In the genomic region with DNA sequence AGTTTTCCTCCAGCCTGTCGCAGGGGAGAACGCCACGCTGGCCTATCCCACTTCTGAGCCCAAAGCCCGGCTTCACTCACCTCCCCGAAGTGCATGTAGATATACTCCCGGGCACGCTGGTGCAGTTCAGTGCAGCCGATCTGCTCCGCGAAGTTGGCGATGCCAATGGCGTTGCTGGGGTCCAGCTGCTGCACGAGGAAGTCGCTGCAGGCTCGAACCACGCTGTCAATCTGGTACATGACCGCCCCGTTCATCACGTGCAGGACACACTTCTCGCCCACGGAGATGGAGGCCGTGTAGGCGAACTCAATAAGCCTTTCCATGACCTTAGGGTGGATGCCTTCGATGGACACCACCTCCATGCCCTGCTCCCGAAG, we compare ENCODE assay signal across 8 mouse cellular contexts. TPM values are rescaled to one million over a fixed set of nuclear protein-coding genes. Genes with fewer than 3 reads are reported as not detected.
DNase-seq lines count a peak whose midpoint lies in the region; ATAC-seq and TF ChIP-seq lines count a peak whose summit lies in the region.

No protein-coding gene starts in this region.

- DNase-seq in heart, postnatal 36 days, result no peak
- no peak for DNase-seq in lung, postnatal 0 days (ENCODE audit: low spot score)
- DNase-seq in gastrocnemius, postnatal 14 days, result no peak
- no peak for DNase-seq in frontal cortex, adult 2 months (ENCODE audit: extremely low spot score in 1 of 2, low spot score in 1 of 2)
- DNase-seq in embryo, embryonic 11 days, result no peak

- peak overlapping the region; percentile 89 for H3K4me3 ChIP-seq in heart, embryonic 12.5 days
- peak overlapping the region; percentile 92 for H3K4me3 ChIP-seq in E14TG2a.4 (replicated peaks; ENCODE audit: low read length)
- peak overlapping the region; percentile 96; the same call in 1 of the 2 replicates for H3K4me3 ChIP-seq in forebrain, embryonic 15.5 days
- H3K4me3 ChIP-seq in lung, postnatal 0 days (ENCODE audit: low read depth, low read length), result no peak overlapping the region

- intact Hi-C loops in heart, postnatal 36 days (cut with DNase I), result no loop called here
- intact Hi-C loops in gastrocnemius, postnatal 14 days (cut with DNase I; ENCODE audit: low total_unique reads), result no loop called here

- H3K27ac ChIP-seq in heart, embryonic 12.5 days (ENCODE audit: poor library complexity, severe bottlenecking), result peak overlapping the region; percentile 97
- no peak overlapping the region for H3K27ac ChIP-seq in forebrain, embryonic 15.5 days (replicated peaks)
- H3K27ac ChIP-seq in lung, postnatal 0 days (ENCODE audit: low read length), result peak overlapping the region; percentile 89; the same call in 1 of the 2 replicates

- H3K4me1 ChIP-seq in heart, embryonic 12.5 days (replicated peaks), result peaks cover 18% of the 10 kb centered on the region
- H3K4me1 ChIP-seq in E14TG2a.4 (replicated peaks; ENCODE audit: low read depth, low read length), result peaks cover 78% of the 10 kb centered on the region
- peaks cover 22% of the 10 kb centered on the region for H3K4me1 ChIP-seq in forebrain, embryonic 15.5 days
- H3K4me1 ChIP-seq in lung, postnatal 0 days (ENCODE audit: insufficient read depth, low read depth, low read length), result peaks cover 11% of the 10 kb centered on the region

- no peak for TF ChIP-seq CTCF in E14TG2a.4 (conservative IDR thresholded peaks at IDR 0.05; ENCODE audit: low read length)
- TF ChIP-seq CTCF in lung, postnatal 0 days (IDR thresholded peaks at IDR 0.05), result no peak

- peak overlapping the region; percentile 97 for H3K9ac ChIP-seq in heart, embryonic 12.5 days
- peak overlapping the region; percentile 94; the same call in 1 of the 2 replicates for H3K9ac ChIP-seq in forebrain, embryonic 15.5 days (replicated peaks)
- H3K9ac ChIP-seq in lung, postnatal 0 days (replicated peaks; ENCODE audit: low read depth), result no peak overlapping the region

- H3K4me2 ChIP-seq in heart, embryonic 12.5 days, result peak overlapping the region; percentile 81
- H3K4me2 ChIP-seq in forebrain, embryonic 15.5 days (replicated peaks), result peak overlapping the region; percentile 60
- H3K4me2 ChIP-seq in lung, postnatal 0 days (replicated peaks; ENCODE audit: low read depth, low read length), result peak overlapping the region; percentile 64; the same call in 1 of the 2 replicates

- no peak for ATAC-seq in heart, embryonic 12.5 days (ENCODE audit: insufficient number of reproducible peaks, low FRiP score)
- ATAC-seq in forebrain, embryonic 15.5 days (replicated peaks), result no peak
- ATAC-seq in lung, postnatal 0 days, result no peak

- H3K36me3 ChIP-seq in heart, embryonic 12.5 days, result peaks cover 50% of the 10 kb centered on the region
- peaks cover 49% of the 10 kb centered on the region for H3K36me3 ChIP-seq in E14TG2a.4 (ENCODE audit: insufficient read depth, low read length)
- peaks cover 18% of the 10 kb centered on the region; the same call in 1 of the 2 replicates for H3K36me3 ChIP-seq in forebrain, embryonic 15.5 days
- no peaks in the 10 kb centered on the region; the same call in 1 of the 2 replicates for H3K36me3 ChIP-seq in lung, postnatal 0 days (ENCODE audit: insufficient read depth, low read length)

- no peaks in the 10 kb centered on the region for H3K9me3 ChIP-seq in heart, embryonic 12.5 days (replicated peaks)
- H3K9me3 ChIP-seq in E14TG2a.4 (ENCODE audit: low read length), result no peaks in the 10 kb centered on the region
- no peaks in the 10 kb centered on the region for H3K9me3 ChIP-seq in forebrain, embryonic 15.5 days
- H3K9me3 ChIP-seq in lung, postnatal 0 days (ENCODE audit: low read length), result no peaks in the 10 kb centered on the region

- TF ChIP-seq EP300 in lung, postnatal 0 days (IDR thresholded peaks at IDR 0.05), result no peak

- H3K27me3 ChIP-seq in heart, embryonic 12.5 days (replicated peaks), result peaks cover under 1% of the 10 kb centered on the region; the same call in 1 of the 2 replicates
- H3K27me3 ChIP-seq in E14TG2a.4 (ENCODE audit: insufficient read depth, low read length), result peaks cover 20% of the 10 kb centered on the region
- H3K27me3 ChIP-seq in forebrain, embryonic 15.5 days, result no peaks in the 10 kb centered on the region
- no peaks in the 10 kb centered on the region for H3K27me3 ChIP-seq in lung, postnatal 0 days (replicated peaks; ENCODE audit: insufficient read depth, low read length)

- WGBS in heart, embryonic 12.5 days, result 79% methylated on average over 25 of the region's 25 CpGs
- WGBS in forebrain, embryonic 15.5 days, result 83% methylated on average over 25 of the region's 25 CpGs
- 77% methylated on average over 25 of the region's 25 CpGs for WGBS in lung, postnatal 0 days

RNA-seq across cellular contexts. Expression of a gene that starts 2.2 kb away (rescaled TPM):
- polyA plus RNA-seq in heart, embryonic 12.5 days (2016; fragmentation: Nextera tagmentation; extraction: Ambion mirVana), result 46.7 and 49.6 TPM in 2 replicates
- total RNA-seq in heart, postnatal 36 days (2021), result 10 to 100 TPM; 41.9 to 43.1 TPM
- polyA plus RNA-seq in forebrain, embryonic 15.5 days (2015; fragmentation: Nextera tagmentation; extraction: Ambion mirVana), result 71.6 and 72.5 TPM in 2 replicates
- polyA plus RNA-seq in lung, postnatal 0 days (2015; fragmentation: Nextera tagmentation; extraction: Ambion mirVana), result 44.7 and 45.9 TPM in 2 replicates
- total RNA-seq in gastrocnemius, postnatal 14 days (2021), result 10 to 100 TPM; 53.6 to 55.2 TPM
- 58.3 and 59.6 TPM in 2 replicates for polyA plus RNA-seq in frontal cortex, adult 2 months (2012; rRNA removed)

RNA-seq across cellular contexts. Expression of a gene that starts 11.3 kb away (rescaled TPM):
- polyA plus RNA-seq in heart, embryonic 12.5 days (2016; fragmentation: Nextera tagmentation; extraction: Ambion mirVana), result 0.10 and 0.19 TPM in 2 replicates
- total RNA-seq in heart, postnatal 36 days (2021), result 1 to 10 TPM in 1 of 2 experiments, under 1 TPM in 1; 0.69 to 1.1 TPM
- 1.6 TPM in 2 replicates for polyA plus RNA-seq in forebrain, embryonic 15.5 days (2015; fragmentation: Nextera tagmentation; extraction: Ambion mirVana)
- polyA plus RNA-seq in lung, postnatal 0 days (2015; fragmentation: Nextera tagmentation; extraction: Ambion mirVana), result 0.12 and 0.13 TPM in 2 replicates
- total RNA-seq in gastrocnemius, postnatal 14 days (2021), result under 1 TPM; 0.10 to 0.27 TPM
- polyA plus RNA-seq in frontal cortex, adult 2 months (2012; rRNA removed), result 9.9 and 13.8 TPM in 2 replicates

RNA-seq across cellular contexts. Expression of a gene that starts 28.1 kb away (rescaled TPM):
- polyA plus RNA-seq in heart, embryonic 12.5 days (2016; fragmentation: Nextera tagmentation; extraction: Ambion mirVana), result 43.8 and 47.8 TPM in 2 replicates
- total RNA-seq in heart, postnatal 36 days (2021), result 10 to 100 TPM; 78.0 to 99.6 TPM
- 53.1 and 55.0 TPM in 2 replicates for polyA plus RNA-seq in forebrain, embryonic 15.5 days (2015; fragmentation: Nextera tagmentation; extraction: Ambion mirVana)
- 36.4 and 40.0 TPM in 2 replicates for polyA plus RNA-seq in lung, postnatal 0 days (2015; fragmentation: Nextera tagmentation; extraction: Ambion mirVana)
- 10 to 100 TPM; 36.2 to 39.6 TPM for total RNA-seq in gastrocnemius, postnatal 14 days (2021)
- 36.5 and 40.6 TPM in 2 replicates for polyA plus RNA-seq in frontal cortex, adult 2 months (2012; rRNA removed)

RNA-seq across cellular contexts. Expression of a gene that starts 50.8 kb away (rescaled TPM):
- polyA plus RNA-seq in heart, embryonic 12.5 days (2016; fragmentation: Nextera tagmentation; extraction: Ambion mirVana), result 11.9 and 13.6 TPM in 2 replicates
- 10 to 100 TPM; 16.5 to 18.0 TPM for total RNA-seq in heart, postnatal 36 days (2021)
- 18.0 and 18.1 TPM in 2 replicates for polyA plus RNA-seq in forebrain, embryonic 15.5 days (2015; fragmentation: Nextera tagmentation; extraction: Ambion mirVana)
- polyA plus RNA-seq in lung, postnatal 0 days (2015; fragmentation: Nextera tagmentation; extraction: Ambion mirVana), result 8.9 and 11.9 TPM in 2 replicates
- total RNA-seq in gastrocnemius, postnatal 14 days (2021), result 10 to 100 TPM; 10.5 to 11.9 TPM
- 42.5 and 44.6 TPM in 2 replicates for polyA plus RNA-seq in frontal cortex, adult 2 months (2012; rRNA removed)

RNA-seq across cellular contexts. Expression of a gene that starts 54.2 kb away (rescaled TPM):
- 88.5 and 89.2 TPM in 2 replicates for polyA plus RNA-seq in heart, embryonic 12.5 days (2016; fragmentation: Nextera tagmentation; extraction: Ambion mirVana)
- total RNA-seq in heart, postnatal 36 days (2021), result 10 to 100 TPM; 15.9 to 18.4 TPM
- 91.3 and 97.9 TPM in 2 replicates for polyA plus RNA-seq in forebrain, embryonic 15.5 days (2015; fragmentation: Nextera tagmentation; extraction: Ambion mirVana)
- 33.9 and 34.9 TPM in 2 replicates for polyA plus RNA-seq in lung, postnatal 0 days (2015; fragmentation: Nextera tagmentation; extraction: Ambion mirVana)
- 10 to 100 TPM; 12.0 to 13.2 TPM for total RNA-seq in gastrocnemius, postnatal 14 days (2021)
- 65.2 and 66.2 TPM in 2 replicates for polyA plus RNA-seq in frontal cortex, adult 2 months (2012; rRNA removed)
